Mouse (Mus musculus): ENCODE results near the gene Brd1. TPM values are rescaled to one million over a fixed set of nuclear protein-coding genes. Genes with fewer than 3 reads are reported as not detected.

Gene Brd1
- polyA plus RNA-seq, 1 experiment: 85.9 TPM

GRCm38 (mm10) chr15:88724311-88724710 is 9.7 kb downstream of the Brd1 start:
- Histone ChIP-seq H3K4me1 (ENCODE audit: control insufficient read depth, insufficient read depth, low read length) (peaks cover 10% of the 10 kb centered on the region), H3K9me3 (replicated peaks; ENCODE audit: control insufficient read depth, insufficient read depth, low read length, poor library complexity, severe bottlenecking) (no peaks in the 10 kb centered on the region), H3K9ac (ENCODE audit: low read depth, poor library complexity, severe bottlenecking) (no peak overlapping the region), H3K4me3 (ENCODE audit: low read depth, low read length) (no peak overlapping the region), H3K36me3 (ENCODE audit: control insufficient read depth, insufficient read depth, low read length, poor library complexity, severe bottlenecking) (peaks cover 55% of the 10 kb centered on the region), H3K27me3 (ENCODE audit: control insufficient read depth, insufficient read depth, low read length, poor library complexity, severe bottlenecking) (no peaks in the 10 kb centered on the region), H3K27ac (ENCODE audit: insufficient read depth, low read length) (peak overlapping the region; percentile 7; the same call in 1 of the 2 replicates)
- TF ChIP-seq EP300 (IDR thresholded peaks at IDR 0.05; ENCODE audit: insufficient read depth, low read depth, low read length) (no peak), POLR2A (IDR thresholded peaks at IDR 0.05; ENCODE audit: insufficient read depth, low read length) (no peak), CTCF (IDR thresholded peaks at IDR 0.05; ENCODE audit: low read depth, low read length) (no peak)

GRCm38 (mm10) chr15:88723205-88723604 is 10.8 kb downstream of the Brd1 start:
- peak overlapping the region; percentile 46 for H3K27ac ChIP-seq (ENCODE audit: insufficient read depth, low read length)
- H3K27me3 ChIP-seq (ENCODE audit: control insufficient read depth, insufficient read depth, low read length, poor library complexity, severe bottlenecking): no peaks in the 10 kb centered on the region
- H3K36me3 ChIP-seq (ENCODE audit: control insufficient read depth, insufficient read depth, low read length, poor library complexity, severe bottlenecking): peaks cover 50% of the 10 kb centered on the region
- no peak overlapping the region for H3K4me3 ChIP-seq (ENCODE audit: low read depth, low read length)
- no peaks in the 10 kb centered on the region for H3K9me3 ChIP-seq (replicated peaks; ENCODE audit: control insufficient read depth, insufficient read depth, low read length, poor library complexity, severe bottlenecking)
- H3K4me1 ChIP-seq (ENCODE audit: control insufficient read depth, insufficient read depth, low read length): peaks cover 12% of the 10 kb centered on the region
- H3K9ac ChIP-seq (ENCODE audit: low read depth, poor library complexity, severe bottlenecking): no peak overlapping the region
- TF ChIP-seq POLR2A (IDR thresholded peaks at IDR 0.05; ENCODE audit: insufficient read depth, low read length): no peak

GRCm38 (mm10) chr15:88717239-88717638 is 16.8 kb downstream of the Brd1 start:
- Histone ChIP-seq H3K9ac (ENCODE audit: low read depth, poor library complexity, severe bottlenecking) (no peak overlapping the region), H3K36me3 (ENCODE audit: control insufficient read depth, insufficient read depth, low read length, poor library complexity, severe bottlenecking) (peaks cover 52% of the 10 kb centered on the region), H3K27me3 (ENCODE audit: control insufficient read depth, insufficient read depth, low read length, poor library complexity, severe bottlenecking) (no peaks in the 10 kb centered on the region), H3K4me1 (ENCODE audit: control insufficient read depth, insufficient read depth, low read length) (peaks cover 5% of the 10 kb centered on the region), H3K9me3 (replicated peaks; ENCODE audit: control insufficient read depth, insufficient read depth, low read length, poor library complexity, severe bottlenecking) (no peaks in the 10 kb centered on the region), H3K4me3 (ENCODE audit: low read depth, low read length) (no peak overlapping the region), H3K27ac (ENCODE audit: insufficient read depth, low read length) (no peak overlapping the region)
- no peak for TF ChIP-seq POLR2A (IDR thresholded peaks at IDR 0.05; ENCODE audit: insufficient read depth, low read length)
- no peak for TF ChIP-seq CTCF (IDR thresholded peaks at IDR 0.05; ENCODE audit: low read depth, low read length)
- TF ChIP-seq EP300 (IDR thresholded peaks at IDR 0.05; ENCODE audit: insufficient read depth, low read depth, low read length): no peak

GRCm38 (mm10) chr15:88716350-88716749 is 17.7 kb downstream of the Brd1 start:
- no peaks in the 10 kb centered on the region for H3K9me3 ChIP-seq (replicated peaks; ENCODE audit: control insufficient read depth, insufficient read depth, low read length, poor library complexity, severe bottlenecking)
- peaks cover 58% of the 10 kb centered on the region for H3K36me3 ChIP-seq (ENCODE audit: control insufficient read depth, insufficient read depth, low read length, poor library complexity, severe bottlenecking)
- no peak overlapping the region for H3K27ac ChIP-seq (ENCODE audit: insufficient read depth, low read length)
- H3K4me1 ChIP-seq (ENCODE audit: control insufficient read depth, insufficient read depth, low read length): peaks cover 6% of the 10 kb centered on the region
- H3K27me3 ChIP-seq (ENCODE audit: control insufficient read depth, insufficient read depth, low read length, poor library complexity, severe bottlenecking): no peaks in the 10 kb centered on the region
- H3K9ac ChIP-seq (ENCODE audit: low read depth, poor library complexity, severe bottlenecking): no peak overlapping the region
- no peak for TF ChIP-seq EP300 (IDR thresholded peaks at IDR 0.05; ENCODE audit: insufficient read depth, low read depth, low read length)
- no peak for TF ChIP-seq POLR2A (IDR thresholded peaks at IDR 0.05; ENCODE audit: insufficient read depth, low read length)
- no peak for TF ChIP-seq CTCF (IDR thresholded peaks at IDR 0.05; ENCODE audit: low read depth, low read length)
- H3K4me3 ChIP-seq (ENCODE audit: low read depth, low read length): no peak overlapping the region

- H3K36me3 ChIP-seq (ENCODE audit: control insufficient read depth, insufficient read depth, low read length, poor library complexity, severe bottlenecking): peaks cover 60% of the 10 kb centered on the region
- H3K27ac ChIP-seq (ENCODE audit: insufficient read depth, low read length): no peak overlapping the region
- H3K9ac ChIP-seq (ENCODE audit: low read depth, poor library complexity, severe bottlenecking): no peak overlapping the region
- no peak overlapping the region for H3K4me3 ChIP-seq (ENCODE audit: low read depth, low read length)
- TF ChIP-seq EP300 (IDR thresholded peaks at IDR 0.05; ENCODE audit: insufficient read depth, low read depth, low read length): no peak
- H3K4me1 ChIP-seq (ENCODE audit: control insufficient read depth, insufficient read depth, low read length): peaks cover 4% of the 10 kb centered on the region
- no peaks in the 10 kb centered on the region for H3K27me3 ChIP-seq (ENCODE audit: control insufficient read depth, insufficient read depth, low read length, poor library complexity, severe bottlenecking)
- no peaks in the 10 kb centered on the region for H3K9me3 ChIP-seq (replicated peaks; ENCODE audit: control insufficient read depth, insufficient read depth, low read length, poor library complexity, severe bottlenecking)
Measured at GRCm38 (mm10) chr15:88714021-88714589, 19.9 kb downstream of the Brd1 start.

GRCm38 (mm10) chr15:88712501-88712900 is 21.5 kb downstream of the Brd1 start:
- no peaks in the 10 kb centered on the region for H3K27me3 ChIP-seq (ENCODE audit: control insufficient read depth, insufficient read depth, low read length, poor library complexity, severe bottlenecking)
- 0 out of 2 replicates have a peak overlapping the region, but pooled peaks have one; percentile 28 for H3K9ac ChIP-seq (ENCODE audit: low read depth, poor library complexity, severe bottlenecking)
- peaks cover 51% of the 10 kb centered on the region for H3K36me3 ChIP-seq (ENCODE audit: control insufficient read depth, insufficient read depth, low read length, poor library complexity, severe bottlenecking)
- H3K9me3 ChIP-seq (replicated peaks; ENCODE audit: control insufficient read depth, insufficient read depth, low read length, poor library complexity, severe bottlenecking): no peaks in the 10 kb centered on the region
- H3K4me3 ChIP-seq (ENCODE audit: low read depth, low read length): 0 out of 2 replicates have a peak overlapping the region, but pooled peaks have one; percentile 2
- H3K4me1 ChIP-seq (ENCODE audit: control insufficient read depth, insufficient read depth, low read length): peaks cover 2% of the 10 kb centered on the region
- TF ChIP-seq CTCF (IDR thresholded peaks at IDR 0.05; ENCODE audit: low read depth, low read length) (no peak), EP300 (IDR thresholded peaks at IDR 0.05; ENCODE audit: insufficient read depth, low read depth, low read length) (no peak)
- peak overlapping the region; percentile 78 for H3K27ac ChIP-seq (ENCODE audit: insufficient read depth, low read length)
